Comparison of ENCODE assay signal across 8 mouse cellular contexts in genomic region chr17:28327673-28328325, GRCm38 (mm10). TPM values are rescaled to one million over a fixed set of nuclear protein-coding genes. Genes with fewer than 3 reads are reported as not detected.
DNase-seq lines count a peak whose midpoint lies in the region; ATAC-seq and TF ChIP-seq lines count a peak whose summit lies in the region.

No protein-coding gene starts in this region.

- no peak; the same call in 1 of the 2 replicates for ATAC-seq in hindbrain, embryonic 14.5 days (ENCODE audit: low FRiP score)
- ATAC-seq in limb, embryonic 15.5 days (ENCODE audit: insufficient number of reproducible peaks, low FRiP score, low TSS enrichment, low read depth), result peak; percentile 31; the same call in 1 of the 2 replicates

- peak overlapping the region; percentile 78 for H3K27ac ChIP-seq in testis, adult 2 months (ENCODE audit: control insufficient read depth, insufficient read depth, low read depth, low read length)
- H3K27ac ChIP-seq in hindbrain, embryonic 14.5 days, result peak overlapping the region; percentile 96
- peak overlapping the region; percentile 97 for H3K27ac ChIP-seq in limb, embryonic 15.5 days

- peak overlapping the region; percentile 98 for H3K4me2 ChIP-seq in hindbrain, embryonic 14.5 days (replicated peaks)
- peak overlapping the region; percentile 85 for H3K4me2 ChIP-seq in limb, embryonic 15.5 days

- peak; percentile 82 for DNase-seq in embryo, embryonic 10 days (ENCODE audit: low spot score)
- DNase-seq in embryo, embryonic 10.5 days (ENCODE audit: low spot score), result no peak
- no peak for DNase-seq in testis, postnatal 10 days (ENCODE audit: low spot score)
- DNase-seq in hindbrain, embryonic 14.5 days (ENCODE audit: low spot score), result no peak
- DNase-seq in retina, embryonic 14.5 days (ENCODE audit: low spot score), result peak; percentile 23
- DNase-seq in urinary bladder, postnatal 4 days (ENCODE audit: low spot score in 2 of 2), result no peak

- peak overlapping the region; percentile 90 for H3K4me3 ChIP-seq in testis, adult 2 months (ENCODE audit: control insufficient read depth, low read depth, low read length)
- H3K4me3 ChIP-seq in hindbrain, embryonic 14.5 days (replicated peaks; ENCODE audit: low read length), result peak overlapping the region; percentile 89
- H3K4me3 ChIP-seq in limb, embryonic 15.5 days, result peak overlapping the region; percentile 75

- H3K4me1 ChIP-seq in testis, adult 2 months (ENCODE audit: control insufficient read depth, insufficient read depth, low read length), result peaks cover 15% of the 10 kb centered on the region
- peaks cover 22% of the 10 kb centered on the region for H3K4me1 ChIP-seq in hindbrain, embryonic 14.5 days (replicated peaks; ENCODE audit: control insufficient read depth, insufficient read depth, low read length)
- H3K4me1 ChIP-seq in limb, embryonic 15.5 days, result peaks cover 40% of the 10 kb centered on the region

- WGBS in hindbrain, embryonic 14.5 days, result 12% methylated on average over 22 of the region's 22 CpGs
- WGBS in limb, embryonic 15.5 days, result 5% methylated on average over 22 of the region's 22 CpGs

- TF ChIP-seq POLR2A in testis, adult 2 months (IDR thresholded peaks at IDR 0.05; ENCODE audit: control insufficient read depth, low read depth, low read length), result no peak

- H3K9ac ChIP-seq in hindbrain, embryonic 14.5 days, result peak overlapping the region; percentile 99
- peak overlapping the region; percentile 55 for H3K9ac ChIP-seq in limb, embryonic 15.5 days

- peaks cover 1% of the 10 kb centered on the region for H3K36me3 ChIP-seq in testis, adult 2 months (ENCODE audit: control insufficient read depth, insufficient read depth, low read length)
- H3K36me3 ChIP-seq in hindbrain, embryonic 14.5 days (replicated peaks; ENCODE audit: control insufficient read depth, insufficient read depth), result peaks cover 30% of the 10 kb centered on the region
- H3K36me3 ChIP-seq in limb, embryonic 15.5 days, result peaks cover 55% of the 10 kb centered on the region

- H3K27me3 ChIP-seq in testis, adult 2 months (ENCODE audit: control insufficient read depth, insufficient read depth, low read length), result no peaks in the 10 kb centered on the region
- H3K27me3 ChIP-seq in hindbrain, embryonic 14.5 days (ENCODE audit: control insufficient read depth, insufficient read depth, low read length), result no peaks in the 10 kb centered on the region
- H3K27me3 ChIP-seq in limb, embryonic 15.5 days, result no peaks in the 10 kb centered on the region

- no peaks in the 10 kb centered on the region for H3K9me3 ChIP-seq in hindbrain, embryonic 14.5 days (ENCODE audit: control insufficient read depth, low read length)
- H3K9me3 ChIP-seq in limb, embryonic 15.5 days, result no peaks in the 10 kb centered on the region

- TF ChIP-seq CTCF in testis, adult 2 months (IDR thresholded peaks at IDR 0.05; ENCODE audit: control insufficient read depth, insufficient read depth, insufficient replicate concordance, low read depth, low read length), result no peak

RNA-seq across cellular contexts. Expression of gene Rpl10a, which starts 0.5 kb away (rescaled TPM):
- polyA plus RNA-seq in testis, adult 2 months (2012; rRNA removed), result 444 and 603 TPM in 2 replicates
- 370 and 441 TPM in 2 replicates for polyA plus RNA-seq in hindbrain, embryonic 14.5 days (2014; fragmentation: Nextera tagmentation; extraction: Ambion mirVana)
- polyA plus RNA-seq in limb, embryonic 15.5 days (2015; fragmentation: Nextera tagmentation; extraction: Ambion mirVana), result 509 and 665 TPM in 2 replicates

RNA-seq across cellular contexts. Expression of gene Fance, which starts 14.5 kb away (rescaled TPM):
- 4.3 and 4.4 TPM in 2 replicates for polyA plus RNA-seq in testis, adult 2 months (2012; rRNA removed)
- polyA plus RNA-seq in hindbrain, embryonic 14.5 days (2014; fragmentation: Nextera tagmentation; extraction: Ambion mirVana), result 22.0 and 22.6 TPM in 2 replicates
- 30.6 and 33.9 TPM in 2 replicates for polyA plus RNA-seq in limb, embryonic 15.5 days (2015; fragmentation: Nextera tagmentation; extraction: Ambion mirVana)

RNA-seq across cellular contexts. Expression of gene Tead3, which starts 22.8 kb away (rescaled TPM):
- 3.2 and 4.3 TPM in 2 replicates for polyA plus RNA-seq in testis, adult 2 months (2012; rRNA removed)
- polyA plus RNA-seq in hindbrain, embryonic 14.5 days (2014; fragmentation: Nextera tagmentation; extraction: Ambion mirVana), result 1.3 and 1.4 TPM in 2 replicates
- polyA plus RNA-seq in limb, embryonic 15.5 days (2015; fragmentation: Nextera tagmentation; extraction: Ambion mirVana), result 15.5 and 16.2 TPM in 2 replicates

RNA-seq across cellular contexts. Expression of gene Tulp1, which starts 37.2 kb away (rescaled TPM):
- polyA plus RNA-seq in testis, adult 2 months (2012; rRNA removed), result 0.12 and 0.36 TPM in 2 replicates
- 1.2 and 1.7 TPM in 2 replicates for polyA plus RNA-seq in hindbrain, embryonic 14.5 days (2014; fragmentation: Nextera tagmentation; extraction: Ambion mirVana)
- polyA plus RNA-seq in limb, embryonic 15.5 days (2015; fragmentation: Nextera tagmentation; extraction: Ambion mirVana), result 5.4 and 6.2 TPM in 2 replicates

Comparison
In these comparisons a context has a peak if more than half of its experiments do, and no peak if none do; other contexts are left out.
1. DNase-seq: peak in embryo, embryonic 10 days (single experiment) and retina, embryonic 14.5 days (single experiment); none in embryo, embryonic 10.5 days (single experiment), testis, postnatal 10 days (single experiment), hindbrain, embryonic 14.5 days (single experiment) and urinary bladder, postnatal 4 days (0 of 2).
2. Peak in every context shown above with its lines, with median percentiles within 50 percentile points of each other: H3K27ac ChIP-seq and H3K4me3 ChIP-seq.